Mouse (Mus musculus) activated CD4-positive, CD25-positive, alpha-beta regulatory T cell, adult 4 months (primary cell): ENCODE results near the gene Dhx38. TPM values are rescaled to one million over a fixed set of nuclear protein-coding genes. Genes with fewer than 3 reads are reported as not detected.

Experiments used
- ATAC-seq: one replicate; pipeline ENCODE4 v1.8.0; 2017
- polyA plus RNA-seq, 2 experiments: library from polyadenylated mRNA; unstranded; fragments of 100-300 nt; shearing (Covaris generic); gene quantifications; one replicate each; pipeline ENCODE4 v1.2.1; 2017

The Dhx38 gene
- polyA plus RNA-seq = 10 to 100 TPM in 1 of 2 experiments, 1 to 10 TPM in 1; 9.1 to 14.2 TPM

DNA sequence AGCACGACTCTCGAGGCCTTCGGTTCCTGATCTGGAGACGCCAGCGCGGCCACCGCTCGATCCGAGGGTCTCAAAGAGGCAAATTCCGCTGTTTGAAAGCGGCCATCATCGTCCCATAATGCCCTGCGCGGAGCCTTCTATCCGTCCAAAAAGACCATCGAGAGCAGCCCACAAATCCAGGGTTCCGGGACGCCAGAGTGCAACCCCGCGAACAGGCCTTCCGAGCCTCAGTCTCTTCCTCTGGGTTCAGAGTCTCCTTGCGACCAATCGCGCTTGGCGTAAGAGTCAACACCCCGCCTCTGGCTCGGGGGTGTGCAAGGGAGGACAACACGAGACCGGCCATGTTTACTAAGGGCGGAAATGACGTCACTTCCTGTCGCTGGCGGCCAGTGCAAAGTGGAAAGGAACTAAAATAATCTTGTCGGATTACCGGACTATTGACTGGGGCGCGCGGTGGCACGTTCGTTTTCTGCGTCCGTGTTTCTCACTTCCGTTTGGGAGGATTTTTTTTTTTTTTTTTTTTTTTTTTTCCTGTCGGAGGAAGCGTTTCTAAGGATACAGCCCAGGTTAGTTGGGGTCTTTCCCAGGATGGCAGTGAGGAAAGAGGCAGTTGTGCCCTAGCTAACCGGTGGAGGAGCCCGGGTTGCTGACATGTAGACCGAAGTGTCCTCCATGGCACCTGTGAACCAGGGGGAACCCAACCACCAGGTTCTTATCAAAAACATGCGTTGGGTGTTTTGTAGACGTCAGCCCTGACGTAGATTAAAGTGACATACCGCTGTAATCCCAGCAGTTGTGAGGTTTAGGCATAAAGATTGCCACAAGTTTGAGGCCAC lies at the start of gene Dhx38, which contains the start of gene Txnl4b:
Dhx38 (minus strand) TSS at position 364 of the 836 bp plus-strand sequence.
Txnl4b (plus strand) TSS at position 395 of the 836 bp plus-strand sequence.
- peak; percentile 99 for ATAC-seq

DNA sequence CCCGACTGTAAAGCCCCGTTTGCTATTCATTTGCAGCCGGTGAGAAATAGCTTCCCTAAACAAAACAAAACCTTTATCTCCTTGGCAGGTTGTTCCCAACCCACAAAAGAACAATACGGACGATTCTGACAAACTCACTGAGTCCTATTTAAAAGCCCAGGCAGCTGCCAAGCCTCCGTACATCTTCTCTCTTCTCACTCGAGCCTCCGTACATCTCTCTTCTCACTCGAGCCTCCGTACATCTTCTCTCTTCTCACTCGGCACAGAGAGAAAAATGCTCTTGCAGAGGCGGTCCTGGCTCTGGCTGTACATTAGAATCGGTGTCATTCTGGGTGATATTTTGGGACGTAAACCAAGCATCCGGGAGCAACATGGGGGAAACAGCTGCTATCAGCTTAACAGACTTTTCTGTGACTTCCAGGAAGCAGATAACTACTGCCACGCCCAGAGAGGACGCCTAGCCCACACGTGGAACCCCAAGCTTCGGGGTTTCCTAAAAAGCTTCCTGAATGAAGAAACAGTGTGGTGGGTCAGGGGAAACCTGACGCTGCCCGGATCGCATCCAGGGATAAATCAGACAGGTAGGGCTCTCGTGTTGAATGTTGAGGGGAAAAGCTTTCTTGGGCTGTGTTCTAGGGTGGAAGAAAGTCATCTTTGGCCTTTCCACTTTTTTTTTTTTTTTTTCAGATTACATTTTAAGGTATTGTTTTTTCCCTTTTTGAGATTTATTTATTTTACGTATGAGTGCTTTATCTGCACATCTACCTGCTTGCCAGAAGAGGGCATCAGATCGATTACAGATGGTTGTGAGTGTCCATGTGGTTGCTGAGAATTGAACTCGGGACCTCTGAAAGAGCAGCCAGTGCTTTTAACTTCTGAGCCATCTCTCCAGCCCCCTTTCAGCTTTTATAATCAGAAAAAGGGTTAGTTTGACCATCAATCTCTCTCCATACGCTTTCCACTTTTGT lies 48.9 kb upstream of the Dhx38 start, which contains the start of gene Pkd1l3:
Pkd1l3 (plus strand) TSS at position 275 of the 968 bp plus-strand sequence.
- ATAC-seq = peak; percentile 77

DNA sequence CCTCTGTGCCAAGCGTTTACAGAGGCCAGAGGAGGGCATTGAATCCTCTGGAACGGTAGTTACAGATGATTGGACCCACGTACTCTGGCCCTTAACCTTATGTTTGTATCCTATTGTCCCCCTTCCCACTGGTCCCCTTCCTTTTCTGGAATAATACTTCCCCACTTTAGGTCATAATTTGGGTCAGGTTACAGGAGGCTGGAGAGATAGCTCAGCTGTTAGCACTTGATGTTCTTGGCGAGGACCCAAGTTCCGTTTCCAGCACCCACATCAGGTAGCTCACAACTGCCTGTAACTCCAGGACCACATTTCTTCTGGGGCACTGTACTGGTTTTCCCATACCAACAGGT lies 43.5 kb upstream of the Dhx38 start:
- no peak for ATAC-seq

DNA sequence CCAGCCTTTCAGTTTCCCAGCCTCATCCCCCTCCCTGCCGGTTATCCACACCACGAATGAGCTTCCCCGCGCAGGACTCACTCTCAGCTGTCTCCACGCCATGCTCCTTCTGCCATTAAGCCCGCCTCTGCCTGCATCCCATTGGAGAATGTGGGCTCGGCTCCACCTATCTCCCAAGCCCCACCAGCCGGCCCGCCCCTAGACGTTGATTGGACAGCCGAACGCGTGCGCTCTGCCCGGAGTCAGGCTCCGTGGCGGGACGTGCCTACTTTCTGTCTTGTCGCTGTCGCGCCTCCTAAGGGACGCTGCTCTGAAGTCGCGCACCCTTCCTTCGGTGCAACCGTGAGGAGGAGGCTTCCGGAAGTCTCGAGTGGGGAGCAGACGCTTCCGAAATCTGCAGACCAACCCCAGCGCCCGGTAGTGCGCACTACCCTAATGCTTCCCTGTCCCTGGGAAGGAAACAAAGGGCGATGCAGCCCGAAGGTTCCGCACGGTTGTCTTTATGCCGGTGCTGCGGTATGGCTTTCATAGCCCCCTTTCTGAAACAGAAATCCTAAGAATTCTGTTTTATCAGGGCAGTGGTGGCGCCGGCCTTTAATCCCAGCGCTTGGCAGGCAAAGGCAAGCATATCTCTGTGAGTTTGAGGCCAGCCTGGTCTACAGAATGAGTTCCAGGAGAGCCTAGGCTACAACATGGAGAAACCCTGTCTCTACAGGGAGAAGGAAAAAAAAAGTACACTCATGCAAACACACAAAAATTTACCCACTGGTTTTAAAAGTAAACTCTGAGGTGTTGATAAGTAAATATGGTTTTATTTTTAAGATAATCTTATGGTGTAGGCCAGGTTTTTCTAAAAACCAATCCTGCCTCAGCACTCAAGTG lies 42.9 kb upstream of the Dhx38 start, which contains the start of gene Dhodh:
Dhodh (minus strand) TSS at position 403 of the 882 bp plus-strand sequence.
- peak; percentile 97 for ATAC-seq

DNA sequence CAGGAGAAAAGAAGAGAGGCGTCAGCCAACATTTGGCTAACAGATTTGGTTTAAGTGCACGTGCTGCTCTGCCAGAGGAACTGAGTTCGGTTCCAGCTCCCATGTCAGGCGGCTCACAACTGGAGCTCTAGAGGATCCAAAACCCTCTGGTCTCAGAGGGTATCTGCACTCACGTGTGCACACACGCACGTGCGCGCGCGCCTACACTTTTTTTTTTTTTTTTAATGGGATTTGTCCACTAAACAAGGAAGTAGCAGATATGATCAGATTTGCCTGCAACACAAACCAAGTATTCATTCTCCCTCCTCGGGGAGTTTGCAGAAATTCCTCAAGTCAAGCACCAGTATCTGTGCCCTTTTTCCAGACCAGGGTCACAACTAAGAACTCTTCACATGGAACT lies 42.0 kb upstream of the Dhx38 start:
- no peak for ATAC-seq

DNA sequence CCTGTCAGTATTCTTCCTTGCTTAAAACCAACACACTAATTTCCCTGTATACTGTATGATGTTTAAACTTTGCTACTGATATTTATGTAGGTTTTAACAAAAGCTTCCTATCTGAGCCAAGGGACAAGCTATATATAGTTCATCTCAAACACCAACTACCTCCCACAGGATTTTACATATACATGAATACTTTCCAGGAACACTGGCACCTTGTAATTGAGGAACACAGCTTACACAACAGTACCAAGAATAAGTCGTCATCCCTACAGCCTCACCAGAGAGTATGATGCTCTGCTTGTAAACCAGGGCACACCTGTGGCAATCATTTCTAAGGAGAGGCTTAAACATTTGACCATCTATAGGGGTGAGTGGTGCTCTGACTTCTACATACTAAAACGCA lies 41.1 kb upstream of the Dhx38 start:
- ATAC-seq = no peak

DNA sequence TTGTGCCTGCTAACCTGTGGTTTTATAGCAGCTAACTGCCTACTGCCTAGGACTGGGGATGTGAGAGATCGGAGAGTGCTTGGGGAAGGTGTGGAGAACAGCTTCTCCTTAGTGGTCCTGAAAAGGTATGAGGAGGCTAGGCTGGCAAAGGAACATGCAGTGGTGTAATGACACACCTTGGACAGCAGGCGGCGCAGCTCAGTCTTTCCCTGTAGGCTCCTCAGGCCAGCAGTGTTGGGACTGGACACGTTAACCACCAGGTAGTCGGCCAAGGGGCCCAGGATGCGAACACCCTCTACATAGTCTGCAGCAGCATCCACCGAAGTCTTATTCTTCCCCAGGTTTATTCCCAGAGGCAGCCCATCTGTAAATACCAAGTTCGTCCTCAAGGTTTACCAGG lies 30.2 kb upstream of the Dhx38 start:
- peak; percentile 54 for ATAC-seq

DNA sequence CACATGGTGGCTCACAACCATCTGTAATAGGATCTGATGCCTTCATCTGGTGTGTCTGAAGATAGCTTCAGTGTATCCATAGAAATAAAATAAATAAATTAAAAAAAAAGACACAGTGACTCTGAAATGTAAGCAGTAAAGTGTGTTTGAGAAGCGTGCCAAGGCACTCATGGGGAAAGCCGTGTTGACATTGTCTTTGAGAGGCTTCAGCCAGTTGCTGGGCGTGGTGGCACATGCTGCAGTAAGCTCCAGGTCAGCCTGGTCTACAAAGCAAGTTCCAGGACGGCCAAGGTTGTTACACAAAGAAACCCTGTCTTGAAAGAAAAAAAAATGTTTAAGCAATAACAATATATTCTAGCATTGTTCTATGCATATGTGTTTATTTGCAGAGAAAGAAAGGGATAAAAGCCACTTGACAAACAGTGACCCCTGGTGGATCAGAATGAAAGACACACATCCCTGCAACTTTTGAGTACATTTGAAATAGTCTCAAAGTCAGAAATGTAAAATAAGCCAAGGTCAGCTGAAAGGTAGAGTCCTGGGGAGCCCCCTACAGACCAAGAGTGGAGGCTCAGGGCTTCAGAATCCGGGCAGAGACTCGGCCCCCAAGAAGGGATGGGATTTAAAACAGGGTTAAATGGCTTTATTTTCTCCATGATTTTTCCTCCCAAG lies 27.6 kb upstream of the Dhx38 start:
- ATAC-seq = no peak

DNA sequence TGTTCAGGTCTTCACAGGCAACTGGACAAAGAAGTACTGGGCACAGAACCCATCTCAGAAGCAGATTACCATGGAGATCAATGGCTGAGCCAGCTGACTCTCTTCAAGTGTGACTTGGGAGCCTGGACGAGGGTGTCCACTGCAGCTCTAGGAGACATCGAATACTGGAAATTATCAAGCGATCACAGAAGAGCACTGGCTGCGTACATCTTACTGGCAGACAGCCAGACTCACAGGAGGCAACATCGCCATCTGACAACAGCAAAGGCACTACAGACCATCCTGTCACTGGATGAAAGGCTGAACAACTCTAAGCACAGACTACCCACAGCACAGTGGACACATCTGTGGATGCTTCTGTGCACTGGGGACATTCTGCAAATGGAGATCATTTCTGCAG lies 26.5 kb upstream of the Dhx38 start:
- ATAC-seq = no peak

DNA sequence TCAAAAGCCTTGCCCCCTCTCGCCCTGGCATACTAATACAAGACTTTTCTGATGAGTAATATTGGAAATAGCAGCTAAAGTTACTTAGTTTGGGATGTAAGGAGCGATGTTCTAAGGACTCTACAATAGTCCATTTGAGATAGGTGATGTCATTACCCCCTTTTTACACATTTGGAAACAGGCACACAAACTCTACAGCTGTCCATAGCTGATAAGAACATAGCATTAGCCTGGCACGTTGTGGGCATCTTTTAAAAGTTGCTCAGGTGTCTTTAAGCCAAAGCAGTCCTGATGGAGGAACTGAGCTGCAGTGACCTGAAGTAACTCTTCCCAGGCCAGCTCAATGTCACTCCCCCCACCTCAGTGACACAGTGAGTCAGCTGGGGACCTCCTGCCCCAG lies 25.7 kb upstream of the Dhx38 start:
- no peak for ATAC-seq

DNA sequence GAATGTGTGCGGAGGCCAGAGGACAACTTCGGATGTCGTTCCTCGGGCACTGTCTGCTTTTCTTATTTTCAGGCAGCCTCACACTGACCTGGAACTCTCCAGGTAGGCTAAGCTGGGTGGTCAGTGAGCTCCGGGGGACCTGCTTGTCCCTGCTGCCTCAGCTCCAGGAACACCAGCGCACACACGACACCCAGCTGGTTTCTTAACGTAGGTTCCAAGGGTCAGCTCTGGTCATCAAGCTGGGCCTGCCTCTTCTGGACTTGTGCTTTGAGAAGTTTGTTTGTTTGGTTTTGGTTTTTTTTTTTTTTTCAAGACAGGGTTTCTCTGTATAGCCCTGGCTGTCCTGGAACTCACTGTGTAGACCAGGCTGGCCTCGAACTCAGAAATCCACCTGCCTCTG lies 25.2 kb upstream of the Dhx38 start:
- ATAC-seq = no peak

DNA sequence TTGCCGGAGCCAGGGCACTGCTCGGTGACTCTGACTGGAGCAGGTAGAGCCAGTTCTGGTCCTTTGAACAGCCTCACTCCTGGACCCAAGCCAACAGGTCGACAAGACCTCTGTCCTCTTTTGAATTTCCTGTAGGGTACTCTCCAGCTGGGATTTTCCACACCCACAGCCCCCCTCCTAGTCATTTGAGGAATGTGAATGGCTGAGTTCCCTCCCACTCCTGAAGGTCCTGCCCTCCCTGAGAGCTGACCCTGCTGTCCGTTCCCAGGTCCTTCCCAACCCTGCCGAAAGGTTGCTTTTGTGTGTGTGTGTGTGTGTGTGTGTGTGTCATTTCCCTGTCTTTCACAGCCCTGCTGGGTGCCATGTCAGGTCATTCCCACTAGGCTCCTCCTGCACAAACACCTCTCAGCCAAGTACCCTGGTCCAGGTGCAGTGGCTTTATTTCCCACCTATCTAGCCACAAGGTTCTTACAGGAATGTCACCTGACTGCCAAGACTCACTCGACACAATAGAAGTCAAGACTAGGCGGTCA lies 21.4 kb upstream of the Dhx38 start:
- ATAC-seq = no peak

DNA sequence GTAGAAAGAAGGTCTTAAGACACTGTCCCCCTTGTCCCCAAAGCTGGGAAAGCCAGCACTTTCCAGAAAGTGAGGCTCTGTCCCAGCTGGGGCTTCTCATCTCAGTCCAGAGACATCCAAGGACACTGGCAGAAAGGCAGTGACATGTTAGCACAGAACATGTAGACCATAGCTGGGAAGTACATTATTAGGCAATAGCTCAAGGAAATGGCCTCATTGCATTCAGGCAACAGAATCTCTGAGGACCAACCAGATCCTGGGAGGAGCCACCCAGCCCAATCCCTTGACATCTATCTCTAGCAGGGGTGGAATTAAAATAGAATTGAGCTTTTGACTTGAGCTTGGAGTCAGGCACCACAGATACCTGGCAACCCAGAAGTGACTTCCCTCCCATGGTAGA lies 20.0 kb upstream of the Dhx38 start:
- ATAC-seq = no peak

DNA sequence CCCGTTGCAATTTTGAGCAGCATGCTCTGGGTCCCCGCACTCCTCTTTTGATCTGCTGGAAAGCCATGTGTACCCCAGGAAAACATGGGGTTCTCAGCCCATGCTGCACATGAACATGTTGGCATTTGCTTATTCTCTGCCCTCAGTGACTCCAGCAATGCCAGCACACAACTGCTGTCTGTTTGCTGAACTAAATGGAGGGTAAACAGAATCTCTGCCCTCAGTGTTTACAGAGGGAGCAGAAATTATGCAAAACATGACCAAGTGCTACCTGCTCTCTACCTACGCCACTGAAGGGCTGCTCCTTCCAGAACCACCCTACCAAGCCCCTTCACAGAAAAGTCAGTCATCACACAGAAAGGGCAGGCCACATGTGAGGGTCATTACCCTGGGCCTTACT lies 19.2 kb upstream of the Dhx38 start:
- ATAC-seq = no peak

DNA sequence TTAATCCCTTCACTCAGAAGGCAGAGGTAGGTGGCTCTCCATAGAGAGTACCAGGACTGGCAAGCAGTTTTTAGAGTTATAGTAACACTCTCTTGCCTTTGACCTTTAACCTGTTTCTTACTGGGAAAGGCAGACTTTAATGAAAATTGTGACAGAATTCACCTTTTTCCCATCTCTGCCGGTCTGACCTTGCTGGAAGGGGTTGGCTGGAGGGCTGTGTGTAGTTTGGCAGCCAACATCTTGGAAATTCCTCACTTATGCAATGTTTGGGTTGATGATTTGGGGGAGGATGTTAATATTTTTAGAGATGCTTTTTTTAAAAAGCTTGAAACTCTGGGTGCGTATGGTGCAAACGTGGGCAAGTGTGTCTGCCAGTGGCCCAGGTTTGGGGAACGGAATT lies 18.6 kb upstream of the Dhx38 start:
- ATAC-seq = no peak

DNA sequence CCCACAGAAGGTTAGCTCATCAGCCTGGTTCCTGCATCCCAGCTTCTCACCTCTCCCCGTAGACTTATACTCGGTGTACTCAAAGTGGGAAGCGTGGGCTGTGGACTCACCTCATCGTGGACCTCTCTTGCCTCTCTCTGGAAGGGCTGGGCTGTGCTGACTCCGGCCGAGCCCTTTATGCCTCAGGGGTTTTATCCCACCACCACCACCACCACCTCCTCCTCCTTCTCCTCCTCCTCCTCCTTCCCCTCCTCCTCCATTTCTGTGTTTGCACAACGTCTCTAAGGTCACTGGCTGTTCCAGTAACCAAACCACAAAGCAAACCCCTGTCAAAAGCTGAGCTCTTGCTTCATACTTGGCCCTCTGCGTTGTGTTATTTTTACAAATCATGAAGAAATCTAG lies 13.2 kb upstream of the Dhx38 start, which contains the start of gene Hp:
Hp (minus strand) TSS at position 273 of the 402 bp plus-strand sequence.
- ATAC-seq = no peak

DNA sequence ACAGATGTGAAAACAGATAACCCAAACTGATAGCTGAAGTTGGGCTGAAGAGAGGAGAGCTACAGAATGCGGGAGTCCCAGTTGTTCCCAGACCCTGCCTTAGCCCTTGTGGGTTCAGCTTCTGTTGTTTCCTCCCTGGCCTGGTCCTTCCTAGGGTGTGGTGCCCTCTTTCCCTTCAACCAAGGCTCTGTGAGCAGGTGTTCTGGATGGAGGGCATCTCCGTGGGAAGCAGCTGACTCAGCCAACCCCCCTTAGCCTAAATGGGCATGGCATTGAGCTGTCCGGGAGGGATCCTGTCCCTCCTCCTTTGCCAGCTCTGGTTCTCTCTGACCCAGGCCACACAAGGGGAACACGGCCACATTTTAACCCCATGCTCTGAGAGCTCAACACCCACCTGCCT lies 10.7 kb upstream of the Dhx38 start:
- ATAC-seq = no peak

DNA sequence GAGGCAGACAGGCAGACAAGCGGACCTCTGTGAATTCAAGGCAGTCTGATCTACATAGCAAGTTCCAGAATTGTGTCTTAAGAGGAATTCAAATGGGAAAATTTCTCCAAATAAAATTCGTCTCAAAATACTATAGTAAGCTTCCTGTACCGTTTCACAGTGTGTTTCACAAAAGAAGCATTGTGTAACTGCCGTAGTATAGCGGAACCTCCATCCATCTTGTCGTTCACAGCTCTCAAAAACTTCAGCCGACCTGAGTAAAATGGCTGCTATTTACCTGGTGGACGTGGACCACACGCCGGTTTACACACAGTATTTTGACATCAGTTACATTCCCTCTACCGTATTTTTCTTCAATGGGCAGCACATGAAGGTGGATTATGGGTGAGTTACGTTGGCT lies 5.5 kb upstream of the Dhx38 start:
- no peak for ATAC-seq

DNA sequence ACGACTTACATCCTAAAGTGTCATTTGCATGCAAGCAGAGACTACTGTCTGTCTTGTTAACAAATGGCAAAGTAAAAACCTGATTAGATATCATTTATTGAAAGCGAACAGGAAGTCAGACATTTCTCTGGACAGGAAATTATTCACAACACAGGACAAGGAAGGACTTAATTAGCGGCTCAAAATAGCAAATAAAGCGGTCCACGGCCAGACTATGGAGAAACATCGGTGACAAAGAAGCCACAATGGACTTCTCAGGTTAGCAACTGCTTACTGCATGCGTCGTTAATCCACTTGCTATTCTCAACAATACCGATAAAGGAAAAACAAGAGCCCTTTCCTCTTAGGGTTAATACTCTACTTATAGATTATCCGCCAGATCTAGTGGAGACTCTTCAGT lies 895 bp downstream of the Dhx38 start:
- ATAC-seq = no peak

DNA sequence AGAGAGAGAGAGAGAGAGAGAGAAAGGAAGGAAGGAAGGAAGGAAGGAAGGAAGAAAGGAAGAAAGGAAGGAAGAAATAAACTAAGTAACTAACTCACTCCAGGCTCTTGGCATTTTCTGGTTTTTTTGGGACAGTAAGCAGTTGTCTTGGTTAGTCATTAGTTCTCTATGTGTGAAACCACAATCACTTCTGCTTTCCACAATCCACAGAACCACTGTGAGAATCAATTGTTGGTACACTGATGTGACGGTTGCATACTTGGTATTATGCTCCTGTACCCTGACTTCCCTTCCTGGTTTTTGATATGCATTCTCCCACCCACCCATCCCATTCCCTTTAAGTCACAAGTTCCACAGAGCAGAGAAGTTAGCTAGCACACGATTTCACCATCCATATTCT lies 1.8 kb downstream of the Dhx38 start:
- no peak for ATAC-seq

DNA sequence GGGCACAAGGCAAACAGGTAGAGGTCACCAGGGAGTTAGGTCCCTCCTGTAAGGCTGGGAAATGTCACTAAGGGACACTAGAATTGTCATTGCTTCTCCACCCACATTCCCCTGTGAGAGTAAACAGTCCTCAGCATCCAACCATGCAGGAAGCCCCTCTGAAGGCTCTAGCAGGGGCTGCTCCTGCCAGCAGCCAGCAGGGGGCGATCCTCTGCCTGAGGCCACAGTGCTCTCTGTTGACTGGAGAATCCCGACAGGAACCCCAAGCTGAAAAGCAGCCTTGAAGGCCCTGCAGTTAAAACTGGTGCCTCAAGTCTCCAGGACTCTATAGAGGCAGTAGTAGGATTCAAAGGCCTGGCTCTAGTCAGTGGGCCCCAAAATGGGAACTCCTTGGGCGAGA lies 14.0 kb downstream of the Dhx38 start:
- no peak for ATAC-seq
